ENCODE assay signal across 18 mouse cellular contexts in the genomic region with DNA sequence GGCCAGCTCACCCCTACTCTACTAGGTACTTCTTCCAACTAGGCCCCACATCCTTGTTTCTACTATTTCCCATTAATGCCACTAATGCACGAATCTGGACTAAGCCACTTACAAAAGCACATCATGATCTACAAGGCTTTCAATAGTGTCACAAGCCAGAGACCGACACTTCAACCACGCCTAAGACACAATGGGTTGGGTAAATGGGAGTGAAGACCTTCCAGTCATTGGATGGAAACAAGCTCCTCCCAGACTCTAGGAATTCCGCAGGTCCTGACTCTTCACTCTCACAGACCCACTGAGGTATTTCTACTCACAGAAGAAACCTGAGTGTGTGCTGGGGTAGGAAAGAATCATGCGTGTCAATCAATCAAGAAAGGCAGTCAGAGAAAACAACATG. TPM values are rescaled to one million over a fixed set of nuclear protein-coding genes. Genes with fewer than 3 reads are reported as not detected.
"Had no signal": no experiment of that assay in that cellular context is flagged by ENCODE, and none has a peak within 500 bp of the region (broad histone marks: within the 10 kb centered on the region; RNA-seq: fewer than 3 reads in every experiment).

No protein-coding gene starts in this region.

- H3K36me3 ChIP-seq: kidney, embryonic 15.5 days; limb, embryonic 10.5 days; limb, embryonic 13.5 days; liver, embryonic 13.5 days; midbrain, embryonic 12.5 days; midbrain, embryonic 15.5 days; neural tube, embryonic 12.5 days; neural tube, embryonic 15.5 days had no signal

- H3K4me1 ChIP-seq: kidney, embryonic 15.5 days; limb, embryonic 10.5 days; liver, embryonic 13.5 days; neural tube, embryonic 12.5 days had no signal

- ATAC-seq: lung, postnatal 0 days; midbrain, embryonic 15.5 days had no signal

- H3K4me3 ChIP-seq: kidney, embryonic 15.5 days; layer of hippocampus, adult 2 months; limb, embryonic 10.5 days; limb, embryonic 13.5 days; liver, embryonic 13.5 days; midbrain, embryonic 12.5 days; midbrain, embryonic 15.5 days; neural tube, embryonic 12.5 days; neural tube, embryonic 15.5 days had no signal

- H3K9me3 ChIP-seq: kidney, embryonic 15.5 days; limb, embryonic 10.5 days; limb, embryonic 13.5 days; liver, embryonic 13.5 days; midbrain, embryonic 12.5 days; midbrain, embryonic 15.5 days; neural tube, embryonic 12.5 days; neural tube, embryonic 15.5 days had no signal

- H3K27me3 ChIP-seq: kidney, embryonic 15.5 days; limb, embryonic 13.5 days; liver, embryonic 13.5 days; midbrain, embryonic 12.5 days; midbrain, embryonic 15.5 days; neural tube, embryonic 12.5 days; neural tube, embryonic 15.5 days had no signal

- H3K9ac ChIP-seq: kidney, embryonic 15.5 days; limb, embryonic 13.5 days; liver, embryonic 13.5 days; lung, embryonic 14.5 days; midbrain, embryonic 12.5 days; midbrain, embryonic 15.5 days; neural tube, embryonic 12.5 days; neural tube, embryonic 15.5 days had no signal

- DNase-seq: kidney, adult 8-10 months; kidney, postnatal 14 days; layer of hippocampus, adult 9-11 months; liver; liver, embryonic 13.5 days; lung, embryonic 14.5 days; thymus, adult 18-20 months; thymus, postnatal 36 days had no signal

- H3K4me2 ChIP-seq: kidney, embryonic 15.5 days; limb, embryonic 13.5 days; liver, embryonic 13.5 days; lung, embryonic 14.5 days; midbrain, embryonic 12.5 days; midbrain, embryonic 15.5 days; neural tube, embryonic 12.5 days; neural tube, embryonic 15.5 days had no signal

- H3K27ac ChIP-seq: kidney, embryonic 15.5 days; layer of hippocampus, adult 2 months; limb, embryonic 10.5 days; limb, embryonic 13.5 days; liver, embryonic 13.5 days; macrophage; midbrain, embryonic 12.5 days; midbrain, embryonic 15.5 days; neural tube, embryonic 12.5 days; neural tube, embryonic 15.5 days had no signal

RNA-seq across cellular contexts. Expression of gene Mterf2, which starts 37.5 kb away (rescaled TPM):
- polyA plus RNA-seq: macrophage had no signal
